Comparison of ENCODE assay signal across 8 mouse cellular contexts in the genomic region with DNA sequence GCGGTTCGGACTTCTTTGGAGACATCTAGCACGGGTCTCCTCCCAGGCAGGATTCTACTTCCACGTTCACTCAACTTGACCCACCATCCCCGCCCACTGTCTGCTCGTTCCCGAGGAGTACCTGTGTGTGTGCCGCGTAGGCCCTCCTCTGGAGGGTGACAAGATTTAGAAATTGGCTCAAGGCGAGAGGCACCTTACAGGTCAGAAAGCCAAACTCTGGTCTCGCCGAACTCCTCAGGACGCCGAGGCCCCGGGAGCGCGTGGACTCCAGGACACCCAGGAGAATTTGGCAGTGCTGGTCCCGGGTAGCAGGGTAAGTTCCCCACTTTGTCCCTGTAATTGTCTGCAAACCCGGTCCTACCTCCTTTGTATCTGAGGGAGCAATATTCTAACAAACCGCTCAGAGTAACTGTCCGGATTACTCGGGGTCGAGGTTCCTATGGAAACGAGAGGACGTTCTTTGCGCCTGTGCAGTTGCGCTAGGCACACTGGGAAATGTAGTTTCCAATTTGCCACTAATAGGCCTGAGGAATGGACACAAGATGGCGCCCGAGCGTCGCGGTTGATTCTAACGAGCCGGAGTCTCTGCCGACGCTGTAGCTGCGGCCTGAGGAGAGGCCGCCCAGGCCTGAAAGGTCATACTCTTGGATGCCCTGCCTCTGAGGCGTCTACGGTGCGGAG. TPM values are rescaled to one million over a fixed set of nuclear protein-coding genes. Genes with fewer than 3 reads are reported as not detected.
A peak's percentile ranks its signal among the peaks of the same experiment; 100 is the strongest.
DNase-seq lines count a peak whose midpoint lies in the region; ATAC-seq and TF ChIP-seq lines count a peak whose summit lies in the region.

No protein-coding gene starts in this region.

- peak; percentile 94 for TF ChIP-seq CTCF in midbrain, postnatal 0 days (IDR thresholded peaks at IDR 0.05)

- ATAC-seq in embryonic facial prominence, embryonic 14.5 days (ENCODE audit: low read depth), result peak; percentile 92
- peak; percentile 93 for ATAC-seq in limb, embryonic 14.5 days (ENCODE audit: low FRiP score, low read depth)
- peak; percentile 88 for ATAC-seq in midbrain, postnatal 0 days (ENCODE audit: low FRiP score)

- H3K4me1 ChIP-seq in embryonic facial prominence, embryonic 14.5 days (ENCODE audit: control insufficient read depth, insufficient read depth, low read length), result no peaks in the 10 kb centered on the region
- peaks cover 5% of the 10 kb centered on the region; the same call in 1 of the 2 replicates for H3K4me1 ChIP-seq in limb, embryonic 14.5 days (ENCODE audit: control insufficient read depth, insufficient read depth, low read length)
- H3K4me1 ChIP-seq in midbrain, postnatal 0 days (ENCODE audit: insufficient read depth, low read length), result 0 out of 2 replicates have a peak, but pooled peaks cover 3% of the 10 kb centered on the region

- H3K4me2 ChIP-seq in embryonic facial prominence, embryonic 14.5 days (ENCODE audit: low read depth, low read length), result peak overlapping the region; percentile 74
- peak overlapping the region; percentile 93 for H3K4me2 ChIP-seq in limb, embryonic 14.5 days (replicated peaks; ENCODE audit: low read depth, low read length, severe bottlenecking)
- H3K4me2 ChIP-seq in midbrain, postnatal 0 days (ENCODE audit: low read depth, low read length, poor library complexity, severe bottlenecking), result peak overlapping the region; percentile 78

- peak overlapping the region; percentile 58 for H3K4me3 ChIP-seq in embryonic facial prominence, embryonic 14.5 days (ENCODE audit: low read depth, low read length)
- peak overlapping the region; percentile 65 for H3K4me3 ChIP-seq in limb, embryonic 14.5 days (replicated peaks; ENCODE audit: low read length)
- H3K4me3 ChIP-seq in midbrain, postnatal 0 days (ENCODE audit: low read depth, low read length), result peak overlapping the region; percentile 54

- H3K9ac ChIP-seq in embryonic facial prominence, embryonic 14.5 days (ENCODE audit: low read depth, low read length), result peak overlapping the region; percentile 68
- H3K9ac ChIP-seq in limb, embryonic 14.5 days (ENCODE audit: low read depth, low read length, severe bottlenecking), result peak overlapping the region; percentile 69
- peak overlapping the region; percentile 54 for H3K9ac ChIP-seq in midbrain, postnatal 0 days (replicated peaks; ENCODE audit: low read length, poor library complexity, severe bottlenecking)

- DNase-seq in 3T3-L1 (ENCODE audit: low read depth, low spot score), result peak; percentile 99
- peak; percentile 67 to 86 for DNase-seq in adrenal gland, postnatal 4 days (ENCODE audit: low spot score in 2 of 2)
- DNase-seq in embryonic facial prominence, embryonic 14.5 days (ENCODE audit: low spot score), result peak; percentile 97
- DNase-seq in heart, adult 8-10 months (ENCODE audit: low spot score), result peak; percentile 97
- peak; percentile 98 for DNase-seq in kidney, adult 9 months
- peak; percentile 99 for DNase-seq in limb, embryonic 14.5 days (ENCODE audit: low spot score)
- DNase-seq in midbrain, postnatal 0 days (ENCODE audit: low spot score), result peak; percentile 98
- DNase-seq in spleen, postnatal 14 days (ENCODE audit: low spot score in 2 of 2), result peak; percentile 83 to 91

- H3K27me3 ChIP-seq in embryonic facial prominence, embryonic 14.5 days (replicated peaks; ENCODE audit: control insufficient read depth, insufficient read depth, low read length), result no peaks in the 10 kb centered on the region
- no peaks in the 10 kb centered on the region for H3K27me3 ChIP-seq in limb, embryonic 14.5 days (ENCODE audit: control insufficient read depth, insufficient read depth, low read length)
- no peaks in the 10 kb centered on the region for H3K27me3 ChIP-seq in midbrain, postnatal 0 days (ENCODE audit: insufficient read depth, low read length)

- no peak overlapping the region for H3K27ac ChIP-seq in embryonic facial prominence, embryonic 14.5 days (replicated peaks; ENCODE audit: low read depth, low read length)
- no peak overlapping the region for H3K27ac ChIP-seq in limb, embryonic 14.5 days (replicated peaks; ENCODE audit: low read depth, low read length)
- H3K27ac ChIP-seq in midbrain, postnatal 0 days (ENCODE audit: low read depth, low read length), result 0 out of 2 replicates have a peak overlapping the region, but pooled peaks have one; percentile 7

- under 1% methylated on average over 41 of the region's 41 CpGs for WGBS in embryonic facial prominence, embryonic 14.5 days
- 2% methylated on average over 41 of the region's 41 CpGs for WGBS in limb, embryonic 14.5 days
- WGBS in midbrain, postnatal 0 days, result under 1% methylated on average over 41 of the region's 41 CpGs

- H3K36me3 ChIP-seq in embryonic facial prominence, embryonic 14.5 days (ENCODE audit: control insufficient read depth, insufficient read depth, low read length), result no peaks in the 10 kb centered on the region
- H3K36me3 ChIP-seq in limb, embryonic 14.5 days (ENCODE audit: control insufficient read depth, insufficient read depth, low read length), result no peaks in the 10 kb centered on the region
- H3K36me3 ChIP-seq in midbrain, postnatal 0 days (ENCODE audit: insufficient read depth, low read length), result no peaks in the 10 kb centered on the region

- H3K9me3 ChIP-seq in embryonic facial prominence, embryonic 14.5 days (ENCODE audit: control insufficient read depth, low read length), result no peaks in the 10 kb centered on the region
- no peaks in the 10 kb centered on the region for H3K9me3 ChIP-seq in limb, embryonic 14.5 days (ENCODE audit: control insufficient read depth, low read length)
- H3K9me3 ChIP-seq in midbrain, postnatal 0 days (ENCODE audit: low read length), result no peaks in the 10 kb centered on the region

- peak; percentile 70; the same call in 1 of the 2 replicates for TF ChIP-seq POLR2A in limb, embryonic 14.5 days (IDR thresholded peaks at IDR 0.05; ENCODE audit: borderline replicate concordance, extremely low read depth, insufficient read depth, insufficient read length)

RNA-seq across cellular contexts. Expression of gene Ssh3, which starts 11.6 kb away (rescaled TPM):
- 10 to 100 TPM; 37.6 to 40.9 TPM for total RNA-seq in adrenal gland, postnatal 4 days (2021)
- 16.3 and 16.6 TPM in 2 replicates for polyA plus RNA-seq in embryonic facial prominence, embryonic 14.5 days (2014; fragmentation: Nextera tagmentation; extraction: Ambion mirVana)
- total RNA-seq in heart, adult 8-10 months (2022), result 10 to 100 TPM in 2 of 4 experiments, 1 to 10 TPM in 2; 6.1 to 11.4 (median 8.1) TPM
- polyA plus RNA-seq in limb, embryonic 14.5 days (2012; rRNA removed), result 57.5 and 65.5 TPM in 2 replicates
- polyA plus RNA-seq in limb, embryonic 14.5 days (2014; fragmentation: Nextera tagmentation; extraction: Ambion mirVana), result 21.2 and 22.3 TPM in 2 replicates
- total RNA-seq in midbrain, postnatal 0 days (2014; rRNA removed), result 40.6 and 67.7 TPM in 2 replicates
- 18.6 and 20.7 TPM in 2 replicates for polyA plus RNA-seq in midbrain, postnatal 0 days (2015; fragmentation: Nextera tagmentation; extraction: Ambion mirVana)

RNA-seq across cellular contexts. Expression of gene Ankrd13d, which starts 25.6 kb away (rescaled TPM):
- total RNA-seq in adrenal gland, postnatal 4 days (2021), result 1 to 10 TPM; 8.2 to 8.8 TPM
- 7.6 and 9.0 TPM in 2 replicates for polyA plus RNA-seq in embryonic facial prominence, embryonic 14.5 days (2014; fragmentation: Nextera tagmentation; extraction: Ambion mirVana)
- total RNA-seq in heart, adult 8-10 months (2022), result 1 to 10 TPM in 1 of 4 experiments, under 1 TPM in 3; 0.59 to 2.1 (median 0.80) TPM
- 25.2 and 33.2 TPM in 2 replicates for polyA plus RNA-seq in limb, embryonic 14.5 days (2012; rRNA removed)
- polyA plus RNA-seq in limb, embryonic 14.5 days (2014; fragmentation: Nextera tagmentation; extraction: Ambion mirVana), result 10.2 and 11.5 TPM in 2 replicates
- total RNA-seq in midbrain, postnatal 0 days (2014; rRNA removed), result 92.2 and 106 TPM in 2 replicates
- 79.1 and 84.8 TPM in 2 replicates for polyA plus RNA-seq in midbrain, postnatal 0 days (2015; fragmentation: Nextera tagmentation; extraction: Ambion mirVana)

RNA-seq across cellular contexts. Expression of gene Pold4, which starts 25.7 kb away (rescaled TPM):
- 10 to 100 TPM; 32.7 to 34.3 TPM for total RNA-seq in adrenal gland, postnatal 4 days (2021)
- polyA plus RNA-seq in embryonic facial prominence, embryonic 14.5 days (2014; fragmentation: Nextera tagmentation; extraction: Ambion mirVana), result 28.1 and 31.3 TPM in 2 replicates
- total RNA-seq in heart, adult 8-10 months (2022), result 10 to 100 TPM; 11.9 to 17.5 (median 14.3) TPM
- 48.0 and 50.7 TPM in 2 replicates for polyA plus RNA-seq in limb, embryonic 14.5 days (2012; rRNA removed)
- polyA plus RNA-seq in limb, embryonic 14.5 days (2014; fragmentation: Nextera tagmentation; extraction: Ambion mirVana), result 26.5 and 28.4 TPM in 2 replicates
- total RNA-seq in midbrain, postnatal 0 days (2014; rRNA removed), result 20.9 and 37.7 TPM in 2 replicates
- 20.8 and 26.8 TPM in 2 replicates for polyA plus RNA-seq in midbrain, postnatal 0 days (2015; fragmentation: Nextera tagmentation; extraction: Ambion mirVana)

RNA-seq across cellular contexts. Expression of gene AC109138.7, which starts 43.2 kb away (rescaled TPM):
- not detected for total RNA-seq in adrenal gland, postnatal 4 days (2021)
- polyA plus RNA-seq in embryonic facial prominence, embryonic 14.5 days (2014; fragmentation: Nextera tagmentation; extraction: Ambion mirVana), result not detected in 2 replicates
- total RNA-seq in heart, adult 8-10 months (2022), result under 1 TPM in 1 of 4 experiments, not detected in 3; 0.87 TPM
- polyA plus RNA-seq in limb, embryonic 14.5 days (2012; rRNA removed), result 0.83 and 1.0 TPM in 2 replicates
- polyA plus RNA-seq in limb, embryonic 14.5 days (2014; fragmentation: Nextera tagmentation; extraction: Ambion mirVana), result not detected in 2 replicates
- total RNA-seq in midbrain, postnatal 0 days (2014; rRNA removed), result not detected in 2 replicates
- not detected in 2 replicates for polyA plus RNA-seq in midbrain, postnatal 0 days (2015; fragmentation: Nextera tagmentation; extraction: Ambion mirVana)

RNA-seq across cellular contexts. Expression of gene Clcf1, which starts 43.3 kb away (rescaled TPM):
- 10 to 100 TPM; 10.0 to 10.7 TPM for total RNA-seq in adrenal gland, postnatal 4 days (2021)
- polyA plus RNA-seq in embryonic facial prominence, embryonic 14.5 days (2014; fragmentation: Nextera tagmentation; extraction: Ambion mirVana), result 6.0 and 6.3 TPM in 2 replicates
- total RNA-seq in heart, adult 8-10 months (2022), result 1 to 10 TPM in 2 of 4 experiments, under 1 TPM in 2; 0.57 to 1.6 (median 1.0) TPM
- 42.8 and 61.2 TPM in 2 replicates for polyA plus RNA-seq in limb, embryonic 14.5 days (2012; rRNA removed)
- polyA plus RNA-seq in limb, embryonic 14.5 days (2014; fragmentation: Nextera tagmentation; extraction: Ambion mirVana), result 7.7 and 8.7 TPM in 2 replicates
- total RNA-seq in midbrain, postnatal 0 days (2014; rRNA removed), result 0.99 and 1.2 TPM in 2 replicates
- polyA plus RNA-seq in midbrain, postnatal 0 days (2015; fragmentation: Nextera tagmentation; extraction: Ambion mirVana), result 0.28 and 0.44 TPM in 2 replicates
